Mouse (Mus musculus) brown adipose tissue, adult 24 weeks (tissue): ENCODE data around the gene Arhgef6. TPM values are rescaled to one million over a fixed set of nuclear protein-coding genes. Genes with fewer than 3 reads are reported as not detected.
A peak's percentile ranks its signal among the peaks of the same experiment; 100 is the strongest.

Experiments
- H3K27ac ChIP-seq: fragments of 200-500 bp; replicated peaks from 2 replicates; pipeline ENCODE4 v1.5.1; 2012; ENCODE audit warnings: low read depth, mild to moderate bottlenecking, low read length
- H3K4me1 ChIP-seq: fragments of 200-500 bp; 2 replicates; pipeline ENCODE4 v1.6.1; 2012; ENCODE audit warnings: low read length, mixed read lengths; ENCODE audit not compliant: control insufficient read depth, insufficient read depth, insufficient read length
- H3K4me3 ChIP-seq: fragments of 200-500 bp; 2 replicates; pipeline ENCODE4 v1.5.1; 2012; ENCODE audit warnings: low read depth, mild to moderate bottlenecking, low read length, moderate library complexity; ENCODE audit not compliant: insufficient read depth
- polyA plus RNA-seq: library from polyadenylated mRNA; stranded (reverse); fragments of >200 nt; gene quantifications from 2 replicates; pipeline ENCODE4 v1.2.4, GENCODE M21; 2012; ENCODE audit not compliant: missing spikeins, insufficient read depth, insufficient read length

The Arhgef6 gene
- polyA plus RNA-seq, 1 experiment = 15.1 TPM

DNA sequence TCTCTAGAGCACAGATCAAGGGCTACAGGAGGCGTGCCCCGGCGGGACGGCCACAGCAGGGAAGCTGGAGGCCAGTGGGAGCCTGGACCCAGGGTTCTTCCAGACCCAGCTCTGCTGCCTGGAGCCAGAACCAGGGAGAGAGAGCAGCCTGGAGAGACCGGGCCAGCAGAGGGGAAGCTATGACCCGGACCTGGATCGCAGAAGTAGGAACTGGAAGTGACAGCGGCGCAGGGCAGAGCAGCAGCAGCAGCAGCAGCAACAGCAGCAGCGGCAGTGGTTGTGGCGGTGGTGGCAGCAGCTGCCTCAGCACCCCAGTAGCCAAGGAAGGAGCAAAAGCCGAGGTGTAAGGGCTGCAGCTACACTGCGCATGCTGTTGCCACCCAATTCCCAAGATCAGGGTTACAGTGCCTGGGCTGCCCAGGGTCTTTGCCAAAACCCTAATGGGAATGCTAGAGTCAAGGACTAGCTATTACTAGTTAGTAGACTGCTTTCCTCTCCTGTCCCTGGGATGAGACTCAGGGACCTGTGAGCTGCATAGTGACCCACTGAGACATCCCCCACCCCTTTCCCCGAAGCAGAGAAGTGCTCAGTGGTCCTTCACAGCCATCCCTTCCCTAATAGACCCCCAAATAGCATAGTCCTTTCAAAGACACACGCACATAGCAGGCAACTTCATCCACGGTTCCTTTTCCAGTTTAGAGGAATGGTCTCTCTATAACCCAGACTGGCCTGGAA lies 11.9 kb downstream of the Arhgef6 start:
- no peaks in the 10 kb centered on the region; the same call in 1 of the 2 replicates for H3K4me1 ChIP-seq
- peak overlapping the region; percentile 39; the same call in 1 of the 2 replicates for H3K27ac ChIP-seq
- peak overlapping the region; percentile 54 for H3K4me3 ChIP-seq

DNA sequence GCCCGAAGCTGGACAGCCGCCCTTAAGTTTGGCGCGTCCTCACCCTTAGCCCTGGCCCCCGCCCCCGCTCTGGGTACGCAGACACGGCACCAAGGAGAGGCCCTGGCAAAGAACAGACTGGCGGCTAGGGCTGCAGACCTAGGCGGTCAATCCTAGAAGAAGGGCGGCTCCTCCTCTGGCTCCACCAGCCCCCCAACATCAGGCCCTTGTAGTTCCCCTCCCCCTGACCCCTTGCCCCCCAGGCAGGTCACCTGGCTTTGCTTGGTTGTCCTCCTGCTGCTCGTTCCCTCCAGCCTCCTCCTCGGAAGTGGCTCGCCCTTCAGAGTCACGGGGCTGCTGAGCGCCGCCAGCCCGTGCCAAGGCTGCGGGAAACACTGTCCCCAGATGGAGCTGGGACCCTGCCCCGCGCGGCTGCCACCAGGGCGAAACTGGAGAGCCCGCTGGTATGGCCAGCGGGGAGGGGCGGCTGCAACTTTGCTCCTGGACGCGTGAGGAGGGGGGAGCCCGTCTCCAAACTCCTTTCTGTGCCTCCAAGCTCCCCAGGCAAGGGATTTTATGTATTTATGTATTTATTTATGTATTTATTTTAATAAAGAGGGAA lies 12.6 kb downstream of the Arhgef6 start:
- Histone ChIP-seq H3K27ac (peak overlapping the region; percentile 88), H3K4me3 (peak overlapping the region; percentile 54), H3K4me1 (no peaks in the 10 kb centered on the region; the same call in 1 of the 2 replicates)

DNA sequence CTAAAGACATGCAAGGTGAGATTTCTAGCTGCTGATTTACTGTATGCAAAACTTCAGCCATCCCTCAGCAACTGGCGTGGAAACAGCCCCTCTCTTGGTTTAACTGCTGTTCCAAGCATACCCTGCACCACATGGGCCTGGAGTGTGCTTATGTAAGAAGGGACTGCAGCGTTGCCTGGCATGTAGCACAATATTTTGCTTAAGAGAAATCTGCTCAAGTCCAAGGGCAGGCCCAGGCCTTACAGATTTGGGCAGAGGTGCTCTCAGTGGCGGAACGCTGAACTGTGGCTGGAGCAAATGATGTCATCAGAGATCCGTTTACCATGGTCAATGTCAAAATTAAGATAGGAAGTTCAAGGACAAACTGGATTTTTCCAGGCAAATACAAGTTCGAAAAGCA lies 13.6 kb downstream of the Arhgef6 start:
- Histone ChIP-seq H3K27ac (peak overlapping the region; percentile 60), H3K4me1 (no peaks in the 10 kb centered on the region; the same call in 1 of the 2 replicates), H3K4me3 (0 out of 2 replicates have a peak overlapping the region, but pooled peaks have one; percentile 7)

DNA sequence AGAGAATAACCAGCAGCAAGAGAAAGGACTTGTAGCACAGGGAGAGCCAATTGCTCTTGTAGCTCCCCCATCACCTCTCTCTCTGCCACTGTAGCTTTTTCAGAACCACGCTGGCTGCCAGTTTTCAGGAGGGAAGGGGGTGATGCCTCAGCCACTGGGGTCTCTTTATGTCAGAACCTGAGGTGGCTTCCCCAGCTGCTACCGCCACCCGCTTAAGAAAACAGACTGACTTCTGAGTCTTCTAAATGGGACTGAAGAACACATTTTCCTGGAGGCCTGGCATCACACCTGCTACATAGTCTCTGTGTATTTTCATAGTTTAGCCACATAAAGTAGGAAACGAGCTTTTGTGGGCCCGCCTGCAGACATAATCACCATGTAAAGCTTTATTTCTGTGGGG lies 26.5 kb downstream of the Arhgef6 start:
- Histone ChIP-seq H3K4me3 (no peak overlapping the region), H3K27ac (no peak overlapping the region), H3K4me1 (peaks cover 7% of the 10 kb centered on the region)

DNA sequence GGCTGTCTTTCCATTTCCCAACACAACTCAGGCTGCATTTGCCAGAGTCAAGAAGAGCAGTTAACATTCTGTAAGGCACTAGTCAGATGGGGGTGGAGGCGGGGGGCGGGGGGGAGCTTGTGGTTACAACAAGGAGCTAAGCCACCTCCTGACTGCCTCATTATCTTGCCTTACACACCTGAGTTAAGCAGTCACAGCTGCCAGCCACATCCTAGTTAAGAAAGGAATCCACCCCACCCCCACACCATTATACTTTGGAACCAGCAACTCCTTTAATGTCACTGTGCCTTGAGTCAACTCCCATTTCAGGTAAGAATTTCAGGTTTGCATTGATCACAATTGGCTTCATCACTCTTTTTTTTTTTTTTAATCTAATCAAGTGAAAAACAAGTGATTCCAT lies 28.5 kb downstream of the Arhgef6 start:
- Histone ChIP-seq H3K4me3 (no peak overlapping the region), H3K4me1 (peaks cover 10% of the 10 kb centered on the region), H3K27ac (no peak overlapping the region)

DNA sequence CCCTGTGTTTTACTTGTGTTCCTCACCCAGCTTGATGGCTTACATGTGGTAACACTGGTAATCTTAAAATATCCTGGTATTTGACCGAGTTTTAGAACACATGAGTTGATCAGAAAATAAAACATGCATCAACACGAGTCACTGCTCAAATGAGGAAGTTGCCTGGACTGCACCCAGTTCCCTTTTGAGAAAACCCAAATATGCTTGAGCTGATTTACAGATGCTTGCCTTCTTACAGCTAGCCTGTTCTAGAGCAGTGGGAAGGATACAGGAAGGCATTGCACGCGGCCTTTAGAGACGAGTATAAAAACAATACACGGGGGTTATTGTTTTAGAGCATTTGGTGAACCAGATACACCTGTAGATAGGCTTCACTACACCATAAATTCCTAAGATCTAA lies 31.8 kb downstream of the Arhgef6 start:
- Histone ChIP-seq H3K4me1 (peaks cover 8% of the 10 kb centered on the region; the same call in 1 of the 2 replicates), H3K4me3 (no peak overlapping the region), H3K27ac (peak overlapping the region; percentile 77)

DNA sequence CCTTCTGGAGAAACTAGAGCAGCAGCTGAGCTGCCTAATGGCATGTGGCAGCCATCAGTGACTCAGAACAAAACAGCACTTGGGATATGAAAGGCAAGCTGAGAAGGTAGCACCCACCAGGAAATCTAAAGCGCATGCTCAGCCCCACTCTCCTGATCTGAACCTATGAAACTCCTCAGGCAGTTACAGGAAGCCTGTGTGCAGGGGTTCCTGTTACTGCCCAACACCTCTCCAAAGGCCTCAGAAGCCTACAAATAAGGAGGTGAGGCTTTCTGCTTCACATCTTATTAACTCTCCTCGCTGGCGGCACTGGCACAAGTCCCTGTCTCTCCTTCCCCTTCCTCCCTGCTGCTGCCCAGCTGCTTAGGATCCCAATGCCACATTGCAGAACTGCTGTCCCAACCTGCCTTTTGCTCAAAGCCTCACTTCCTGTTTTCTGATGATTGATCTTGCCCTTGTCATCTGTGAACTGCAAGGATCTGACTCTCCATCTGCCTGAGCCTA lies 33.7 kb downstream of the Arhgef6 start:
- Histone ChIP-seq H3K27ac (peak overlapping the region; percentile 68), H3K4me3 (no peak overlapping the region), H3K4me1 (peaks cover 8% of the 10 kb centered on the region; the same call in 1 of the 2 replicates)

DNA sequence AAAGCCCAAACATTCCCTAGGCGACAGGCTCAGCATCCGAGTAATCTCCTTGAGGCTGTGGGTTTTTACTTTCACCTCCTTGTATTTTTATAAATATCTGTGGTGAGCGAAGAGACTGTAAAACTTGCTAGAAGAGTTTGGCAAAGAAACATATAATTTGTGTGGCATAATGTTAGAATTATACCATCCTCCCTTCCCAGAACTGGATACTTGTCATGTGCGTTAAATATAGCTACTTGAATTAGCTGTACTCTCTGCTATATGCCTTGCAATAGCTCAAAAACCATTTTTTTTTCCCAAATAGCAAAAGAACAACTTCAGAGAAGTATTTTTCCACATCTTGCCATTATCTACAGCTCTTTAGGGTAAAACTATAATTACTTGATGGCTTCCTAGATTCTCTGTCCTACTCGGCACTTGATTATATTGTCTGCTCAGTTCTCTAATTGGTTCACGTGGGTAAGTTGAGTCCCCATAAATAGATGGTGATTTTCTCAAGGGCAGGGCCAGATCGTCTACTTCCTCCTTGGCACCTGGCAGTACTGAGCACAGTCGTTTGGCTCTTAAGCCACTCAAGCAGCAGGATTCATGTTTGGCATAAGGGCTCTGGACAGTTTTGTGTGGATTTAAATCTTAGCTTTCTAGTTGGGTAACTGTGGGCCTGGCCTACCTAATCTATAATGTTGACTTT lies 35.2 kb downstream of the Arhgef6 start:
- Histone ChIP-seq H3K4me1 (peaks cover 5% of the 10 kb centered on the region; the same call in 1 of the 2 replicates), H3K4me3 (no peak overlapping the region)

DNA sequence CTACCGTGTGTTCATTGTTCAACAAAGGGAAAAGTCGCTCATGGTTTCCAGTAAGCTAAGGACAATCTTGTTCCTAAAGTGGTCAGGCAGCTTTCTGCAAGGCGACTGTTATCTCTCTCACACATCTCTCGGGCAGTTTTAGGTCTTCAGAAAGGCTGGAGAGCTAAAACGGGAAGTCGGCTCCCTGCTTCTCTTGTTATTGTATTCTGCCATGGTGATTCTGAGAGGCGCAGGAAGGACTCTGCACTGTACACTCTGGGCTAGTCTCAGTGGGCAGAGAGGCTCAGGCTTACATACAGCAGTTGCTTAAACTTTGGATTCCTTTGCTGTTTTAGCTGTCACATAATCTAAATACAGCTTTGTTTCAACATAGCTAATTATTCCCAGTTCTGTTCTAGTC lies 39.6 kb downstream of the Arhgef6 start:
- no peaks in the 10 kb centered on the region for H3K4me1 ChIP-seq
- no peak overlapping the region for H3K4me3 ChIP-seq
- no peak overlapping the region for H3K27ac ChIP-seq

More for the DNA sequence above, 35.2 kb downstream of the Arhgef6 start:
- H3K27ac ChIP-seq = 0 out of 2 replicates have a peak overlapping the region, but pooled peaks have one; percentile 6

DNA sequence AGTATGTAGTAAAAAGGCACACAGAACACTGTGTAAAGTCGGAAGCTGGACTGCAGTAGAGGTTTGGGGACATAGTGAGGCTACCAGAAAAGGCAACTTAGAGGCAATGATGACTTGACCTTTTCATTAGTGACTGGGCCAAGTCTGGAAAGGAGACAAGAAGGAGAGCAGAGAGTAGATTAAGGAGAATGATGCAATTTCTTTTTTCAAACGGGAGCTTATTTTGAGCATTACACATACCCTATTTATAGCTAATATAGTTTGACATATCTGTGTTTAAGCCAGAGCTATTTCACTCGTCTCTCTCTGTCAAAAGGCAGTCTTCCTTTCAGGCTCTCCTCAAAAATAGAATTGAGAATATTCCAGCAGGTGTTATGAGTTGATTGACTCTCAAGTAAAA lies 50.1 kb downstream of the Arhgef6 start:
- Histone ChIP-seq H3K4me3 (no peak overlapping the region), H3K4me1 (no peaks in the 10 kb centered on the region), H3K27ac (peak overlapping the region; percentile 11; the same call in 1 of the 2 replicates)

DNA sequence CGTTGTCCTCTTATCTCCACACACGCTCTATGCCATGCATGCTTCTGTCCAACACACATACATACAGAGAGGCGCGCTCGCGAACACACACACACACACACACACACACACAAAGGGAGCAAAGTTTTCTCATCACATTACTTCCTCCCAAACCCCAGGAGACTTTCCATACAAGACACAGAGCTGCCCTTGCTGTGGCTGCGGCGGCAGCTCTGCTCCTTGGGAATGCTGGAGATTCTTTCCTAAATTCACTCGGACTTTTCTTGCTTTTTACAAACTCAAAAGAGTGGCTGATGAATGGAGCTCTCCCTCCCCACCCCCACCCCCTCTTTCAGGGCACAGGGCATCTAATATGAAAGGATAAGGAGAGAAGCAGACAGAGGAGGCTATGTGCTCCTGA lies 52.2 kb downstream of the Arhgef6 start:
- H3K4me3 ChIP-seq = no peak overlapping the region; the same call in 1 of the 2 replicates
- H3K4me1 ChIP-seq = no peaks in the 10 kb centered on the region

DNA sequence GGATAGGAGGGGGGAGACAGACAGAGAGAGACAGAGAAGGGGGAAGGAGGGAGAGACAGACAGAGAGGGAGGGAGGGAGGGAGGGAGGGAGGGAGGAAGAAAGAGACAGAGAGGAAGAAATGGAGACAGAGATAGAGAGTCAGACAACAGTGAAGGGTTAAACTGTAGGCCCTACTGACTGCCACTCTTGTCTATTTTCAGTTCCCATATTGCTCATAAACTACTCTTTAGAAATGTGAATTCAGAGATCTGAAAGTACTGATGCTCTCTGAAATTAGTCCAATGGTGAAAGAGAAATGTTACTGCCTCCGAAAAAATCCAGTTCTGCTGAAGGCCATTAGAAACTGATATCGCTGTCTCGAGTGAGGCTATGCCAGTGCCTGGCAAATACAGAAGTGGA lies 56.3 kb downstream of the Arhgef6 start:
- no peak overlapping the region for H3K4me3 ChIP-seq
- H3K4me1 ChIP-seq = 0 out of 2 replicates have a peak, but pooled peaks cover 3% of the 10 kb centered on the region
- H3K27ac ChIP-seq = no peak overlapping the region

More for the DNA sequence above, 52.2 kb downstream of the Arhgef6 start:
- H3K27ac ChIP-seq = peak overlapping the region; percentile 43

DNA sequence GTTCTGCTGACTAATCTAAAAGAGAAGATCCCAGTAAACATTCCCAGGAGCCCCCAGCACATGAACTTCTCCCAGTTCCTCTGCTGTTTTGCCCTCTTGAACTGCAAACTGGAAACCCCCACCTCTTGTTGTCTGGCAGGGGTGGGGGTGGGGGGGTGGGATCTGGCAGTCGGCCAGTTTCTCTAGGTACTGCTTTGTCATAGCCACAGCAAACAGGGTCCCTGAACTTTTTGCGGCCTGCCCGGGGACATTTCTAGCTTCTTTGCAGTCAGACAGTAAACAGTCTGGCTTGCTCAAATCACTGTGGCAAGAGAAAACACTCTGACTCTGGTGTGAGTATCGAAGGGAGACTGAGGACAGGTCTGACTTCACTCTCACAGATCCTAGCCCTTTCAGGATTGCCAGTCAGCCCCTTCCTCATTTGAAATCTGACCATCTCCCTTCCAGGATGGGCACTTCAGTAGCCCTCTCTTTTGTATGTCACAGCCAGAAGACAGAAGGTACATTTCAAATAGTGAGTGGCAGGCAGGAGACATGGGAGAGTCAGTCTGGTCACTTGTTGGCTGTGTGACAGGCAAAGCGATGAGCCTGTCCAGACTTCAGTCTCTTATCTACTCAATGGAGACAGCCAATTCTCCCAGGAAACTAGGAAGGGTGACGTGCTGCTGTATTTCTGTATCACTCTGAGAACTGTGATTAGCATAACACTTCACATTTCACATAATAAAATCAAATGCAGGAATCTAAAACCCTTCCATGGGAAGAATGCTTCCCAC lies 60.8 kb downstream of the Arhgef6 start:
- Histone ChIP-seq H3K4me1 (0 out of 2 replicates have a peak, but pooled peaks cover 3% of the 10 kb centered on the region), H3K4me3 (no peak overlapping the region), H3K27ac (peak overlapping the region; percentile 48)

DNA sequence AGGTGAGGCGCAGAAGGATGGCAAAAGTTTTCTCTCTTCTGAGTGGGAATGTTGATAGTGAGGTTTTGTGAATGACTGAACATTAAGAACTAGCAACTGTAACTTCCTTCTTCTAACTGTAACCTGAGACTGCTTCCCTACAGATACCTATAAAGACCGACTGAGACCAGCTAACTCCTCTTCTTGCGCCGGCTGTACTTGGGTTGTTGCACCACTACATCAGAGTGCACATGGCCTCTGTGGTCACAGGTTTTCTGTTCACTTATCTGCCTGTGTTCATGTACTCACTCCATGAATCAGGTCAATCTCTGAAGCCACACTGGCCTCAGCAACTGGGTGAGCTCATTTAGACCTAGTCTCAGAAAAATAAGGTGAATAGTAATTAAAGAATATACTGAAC lies 75.0 kb downstream of the Arhgef6 start:
- Histone ChIP-seq H3K4me3 (no peak overlapping the region), H3K4me1 (no peaks in the 10 kb centered on the region), H3K27ac (no peak overlapping the region)
